Mouse (Mus musculus) kidney, adult 2 months (tissue): ENCODE results near the gene Capn11.

Experiments
- CTCF ChIP-seq: fragments of 200-500 bp; conservative IDR thresholded peaks from 2 replicates; pipeline ENCODE4 v1.5.1; 2011; ENCODE audit warnings: low read depth, mild to moderate bottlenecking, control low read depth, low read length, moderate library complexity, mixed read lengths; ENCODE audit not compliant: insufficient read depth, insufficient read length
- POLR2A ChIP-seq: fragments of 200-500 bp; IDR thresholded peaks from one replicate; pipeline ENCODE4 v1.6.1; 2011; ENCODE audit warnings: low read depth, low read length, control low read depth

DNA sequence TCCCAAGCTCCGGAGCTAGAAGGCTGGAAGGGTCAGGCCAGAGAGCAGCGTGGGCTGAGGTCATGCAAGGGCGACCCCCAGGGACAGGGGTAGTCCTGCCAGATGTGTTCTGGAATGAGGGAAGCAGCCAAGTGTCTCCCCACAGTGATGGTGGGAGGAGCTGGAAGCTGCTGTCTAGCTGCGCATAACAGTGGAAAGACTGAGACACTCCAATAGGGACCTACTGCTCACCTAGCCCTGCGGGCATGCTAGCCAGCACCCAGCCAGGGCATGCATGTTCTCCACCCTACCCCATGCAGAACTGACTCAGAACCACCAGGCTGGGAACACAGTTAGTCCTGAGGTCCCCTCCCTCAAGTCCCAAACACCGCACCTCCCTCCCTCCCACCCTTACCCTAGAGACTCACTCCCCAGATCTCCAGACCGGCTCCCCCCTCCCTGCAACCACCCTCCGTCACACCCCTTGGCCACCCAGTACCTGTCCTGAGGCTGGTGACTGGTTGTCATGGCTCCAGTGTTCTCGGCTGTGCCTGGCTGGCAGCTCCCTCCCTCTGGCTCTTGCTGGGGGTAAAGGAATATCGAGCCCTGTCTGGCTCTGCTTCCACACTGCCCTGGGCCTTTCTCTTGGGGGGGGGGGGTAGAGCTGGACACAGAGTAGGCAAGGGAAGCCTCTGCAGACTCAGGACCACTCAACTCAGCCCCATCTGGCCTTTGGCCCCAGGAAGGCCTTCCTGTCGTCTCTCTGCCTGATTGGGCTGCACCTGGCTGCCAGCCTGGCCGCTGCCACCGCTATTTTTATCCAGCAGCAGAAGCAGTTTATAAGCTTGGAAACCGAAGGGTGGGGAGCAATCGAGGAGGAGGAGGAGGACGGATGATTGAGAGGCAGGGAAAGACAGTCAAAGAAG, 67.2 kb downstream of the Capn11 start:
- TF ChIP-seq CTCF (no peak), POLR2A (no peak)
